Mouse (Mus musculus) CH12.LX (cell line): ENCODE measurements around the gene Foxs1. TPM values are rescaled to one million over a fixed set of nuclear protein-coding genes. Genes with fewer than 3 reads are reported as not detected.

Source experiments
- DNase-seq: peaks from one replicate; pipeline ENCODE4 v3.0.0-alpha.2; 2013; ENCODE audit errors: extremely low read depth
- H3K27ac ChIP-seq: 2 replicates; pipeline ENCODE4 v1.5.1; 2012; ENCODE audit warnings: low read depth, mild to moderate bottlenecking, control low read depth, moderate library complexity; ENCODE audit not compliant: insufficient read depth
- H3K27me3 ChIP-seq: replicated peaks from 2 replicates; pipeline ENCODE3; 2012; ENCODE audit warnings: inconsistent platforms
- H3K36me3 ChIP-seq, 2 experiments: replicated peaks in 1 of 2; 2 replicates each; pipeline versions ENCODE3 to v1.6.1; 2012; ENCODE audit warnings: inconsistent platforms in 1 of 2, low read length in 1 of 2, mild to moderate bottlenecking in 1 of 2, mixed read lengths in 1 of 2, moderate library complexity in 1 of 2; ENCODE audit not compliant: control insufficient read depth in 1 of 2, insufficient read depth in 1 of 2
- H3K4me1 ChIP-seq, 2 experiments: 2 replicates each; pipeline ENCODE4 v1.6.1; 2012; ENCODE audit warnings: inconsistent platforms in 1 of 2, moderate library complexity in 1 of 2; ENCODE audit not compliant: insufficient read depth in 2 of 2, control insufficient read depth in 1 of 2
- H3K4me2 ChIP-seq: 2 replicates; pipeline ENCODE4 v1.6.1; 2012; ENCODE audit warnings: low read depth, mild to moderate bottlenecking, control low read depth; ENCODE audit not compliant: poor library complexity, insufficient read depth, severe bottlenecking
- H3K4me3 ChIP-seq, 3 experiments: fragments of 150-350 bp in 1 of 3; sonication (generic) in 1 of 3; replicated peaks in 1 of 3; 2 replicates each; pipeline versions ENCODE3 to v1.5.1; 2011 to 2012; ENCODE audit warnings: low read depth in 2 of 3, low read length in 2 of 3, mild to moderate bottlenecking in 2 of 3, moderate library complexity in 2 of 3, control low read depth in 1 of 3, improper control_type of control experiment in 1 of 3, inconsistent platforms in 1 of 3, mixed read lengths in 1 of 3; ENCODE audit not compliant: poor library complexity in 1 of 3
- H3K79me2 ChIP-seq: replicated peaks from 2 replicates; pipeline ENCODE4 v1.6.1; 2012; ENCODE audit warnings: mild to moderate bottlenecking, moderate library complexity; ENCODE audit not compliant: control insufficient read depth, poor library complexity, insufficient read depth, severe bottlenecking; ENCODE audit errors: extremely low read depth
- H3K9ac ChIP-seq: 2 replicates; pipeline ENCODE4 v1.6.1; 2012; ENCODE audit warnings: low read depth, mild to moderate bottlenecking, control low read depth, moderate library complexity; ENCODE audit not compliant: insufficient read depth
- H3K9me3 ChIP-seq: replicated peaks from 2 replicates; pipeline ENCODE3; 2012; ENCODE audit warnings: low read length, inconsistent platforms, mixed read lengths
- BHLHE40 ChIP-seq: IDR thresholded peaks from 2 replicates; pipeline ENCODE4 v1.6.1; 2011; ENCODE audit warnings: mild to moderate bottlenecking, low read depth, low read length, improper control_type of control experiment
- CHD1 ChIP-seq: IDR thresholded peaks from 2 replicates; pipeline ENCODE4 v1.6.1; 2012; ENCODE audit warnings: low read depth, low read length, improper control_type of control experiment, inconsistent platforms
- CHD2 ChIP-seq: IDR thresholded peaks from 2 replicates; pipeline ENCODE4 v1.6.1; 2011; ENCODE audit warnings: low read length, improper control_type of control experiment
- CTCF ChIP-seq, 2 experiments: IDR thresholded peaks in 1 of 2; conservative IDR thresholded peaks in 1 of 2; 2 replicates each; pipeline ENCODE4 v1.5.1; 2011 to 2012; ENCODE audit warnings: low read depth in 2 of 2, low read length in 2 of 2, improper control_type of control experiment in 1 of 2, inconsistent platforms in 1 of 2, mild to moderate bottlenecking in 1 of 2, moderate library complexity in 1 of 2
- E2F4 ChIP-seq: IDR thresholded peaks from 2 replicates; pipeline ENCODE4 v1.6.1; 2011; ENCODE audit warnings: low read depth, low read length, improper control_type of control experiment; ENCODE audit not compliant: insufficient replicate concordance
- ELF1 ChIP-seq: IDR thresholded peaks from 2 replicates; pipeline ENCODE4 v1.6.1; 2014; ENCODE audit warnings: low read depth, mild to moderate bottlenecking, inconsistent platforms, low read length, improper control_type of control experiment
- EP300 ChIP-seq: IDR thresholded peaks from 2 replicates; pipeline ENCODE4 v1.6.1; 2011; ENCODE audit warnings: low read length, improper control_type of control experiment
- HCFC1 ChIP-seq: IDR thresholded peaks from 2 replicates; pipeline ENCODE4 v1.6.1; 2012; ENCODE audit warnings: low read depth, mild to moderate bottlenecking, inconsistent platforms, low read length, improper control_type of control experiment
- JUND ChIP-seq: conservative IDR thresholded peaks from 2 replicates; pipeline ENCODE4 v1.6.1; 2011; ENCODE audit warnings: low read depth, low read length, improper control_type of control experiment
- MAX ChIP-seq: IDR thresholded peaks from 2 replicates; pipeline ENCODE4 v1.6.1; 2011; ENCODE audit warnings: low read length, improper control_type of control experiment
- MAZ ChIP-seq: IDR thresholded peaks from 2 replicates; pipeline ENCODE4 v1.6.1; 2012; ENCODE audit warnings: low read depth, mild to moderate bottlenecking, inconsistent platforms, low read length, improper control_type of control experiment, moderate library complexity
- MEF2A ChIP-seq: IDR thresholded peaks from 2 replicates; pipeline ENCODE4 v1.6.1; 2014; ENCODE audit warnings: low read depth, mild to moderate bottlenecking, inconsistent platforms, low read length, improper control_type of control experiment, borderline replicate concordance
- MYC ChIP-seq: IDR thresholded peaks from 2 replicates; pipeline ENCODE4 v1.6.1; 2011; ENCODE audit warnings: low read depth, mild to moderate bottlenecking, improper control_type of control experiment, low read length
- NELFE ChIP-seq: IDR thresholded peaks from 2 replicates; pipeline ENCODE4 v1.6.1; 2011; ENCODE audit warnings: low read depth, low read length, improper control_type of control experiment
- PAX5 ChIP-seq: IDR thresholded peaks from 2 replicates; pipeline ENCODE4 v1.6.1; 2012; ENCODE audit warnings: low read length, inconsistent platforms, mixed read lengths
- POLR2A ChIP-seq: IDR thresholded peaks from 2 replicates; pipeline ENCODE4 v1.6.1; 2011; ENCODE audit warnings: low read depth, mild to moderate bottlenecking, improper control_type of control experiment, low read length
- POLR2AphosphoS2 ChIP-seq: IDR thresholded peaks from 2 replicates; pipeline ENCODE4 v1.6.1; 2011; ENCODE audit warnings: low read depth, low read length, improper control_type of control experiment
- RCOR1 ChIP-seq: conservative IDR thresholded peaks from 2 replicates; pipeline ENCODE4 v1.6.1; 2012; ENCODE audit warnings: low read depth, mild to moderate bottlenecking, inconsistent platforms, low read length, improper control_type of control experiment
- SMC3 ChIP-seq: IDR thresholded peaks from 2 replicates; pipeline ENCODE4 v1.6.1; 2011; ENCODE audit warnings: low read depth, low read length, improper control_type of control experiment
- UBTF ChIP-seq: IDR thresholded peaks from 2 replicates; pipeline ENCODE4 v1.6.1; 2012; ENCODE audit warnings: low read depth, mild to moderate bottlenecking, inconsistent platforms, low read length, improper control_type of control experiment, moderate library complexity
- ZC3H11A ChIP-seq: IDR thresholded peaks from 2 replicates; pipeline ENCODE4 v1.6.1; 2012; ENCODE audit warnings: low read depth, mild to moderate bottlenecking, inconsistent platforms, low read length, improper control_type of control experiment
- ZMIZ1 ChIP-seq: IDR thresholded peaks from 2 replicates; pipeline ENCODE4 v1.6.1; 2012; ENCODE audit warnings: low read depth, mild to moderate bottlenecking, inconsistent platforms, low read length, improper control_type of control experiment
- dilution Hi-C: fragments of 300-500 bp; cut with MboI; formaldehyde crosslinking; loops from 2 replicates; pipeline ENCODE4 v1.14.3; 2020; ENCODE audit warnings: low sequenced_read_pairs; ENCODE audit not compliant: extremely low pct_unique_long_range_greater_than_20kb, extremely low pct_ligation_motif_present
- in situ Hi-C: fragments of 300-500 bp; cut with MboI; formaldehyde crosslinking; loops from 3 replicates; pipeline ENCODE4 v1.14.3; 2019; ENCODE audit warnings: low sequenced_read_pairs, low pct_ligation_motif_present, low pct_unique_long_range_greater_than_20kb, mixed read lengths
- polyA plus RNA-seq: library from polyadenylated mRNA; unstranded; fragments of >175 nt; gene quantifications from 2 replicates; pipeline ENCODE4 v1.2.1, GENCODE M21; 2012; ENCODE audit warnings: low read depth; ENCODE audit not compliant: insufficient read length
- total RNA-seq, 2 experiments: library from RNA; depleted of rRNA; stranded (reverse); fragments of 300-350 nt in 1 of 2; fragments of >200 nt in 1 of 2; gene quantifications; 2 replicates each; pipeline ENCODE4 v1.2.3; 2012 to 2014

Foxs1 gene
- total and polyA plus RNA-seq, 3 experiments, result 6.1 to 9.5 (median 9.1) TPM

- Histone ChIP-seq H3K4me2 (no peak overlapping the region), H3K36me3 (no peaks in the 10 kb centered on the region), H3K27me3 (no peaks in the 10 kb centered on the region), H3K9ac (no peak overlapping the region), H3K4me3 (no peak overlapping the region), H3K27ac (no peak overlapping the region), H3K4me1 (peaks cover 14 to 72% of the 10 kb centered on the region in 2 experiments), H3K79me2 (no peaks in the 10 kb centered on the region), H3K9me3 (peaks cover 3% of the 10 kb centered on the region)
- dilution Hi-C loops, result no loop called here
- in situ Hi-C loops, result loop anchor here (25.0 kb wide), 1 partner anchor 663 kb away; no protein-coding TSS in a partner anchor
- TF ChIP-seq JUND (no peak), MAZ (no peak), CHD2 (no peak), BHLHE40 (no peak), E2F4 (no peak), POLR2A (no peak), MYC (no peak), CHD1 (no peak), CTCF (conservative IDR thresholded peaks at IDR 0.05 in 1 of 2, IDR thresholded peaks at IDR 0.05 in 1 of 2; ENCODE audit: low read depth in 2 of 2, low read length in 2 of 2) (no peak), HCFC1 (no peak), ELF1 (no peak), UBTF (no peak), MAX (no peak), ZC3H11A (no peak), RCOR1 (no peak), NELFE (no peak), POLR2AphosphoS2 (no peak), SMC3 (no peak), MEF2A (no peak), PAX5 (no peak)
- DNase-seq, result no peak
Observed at GRCm38 (mm10) chr2:152924128-152924527, 8.9 kb downstream of the Foxs1 start.

DNA sequence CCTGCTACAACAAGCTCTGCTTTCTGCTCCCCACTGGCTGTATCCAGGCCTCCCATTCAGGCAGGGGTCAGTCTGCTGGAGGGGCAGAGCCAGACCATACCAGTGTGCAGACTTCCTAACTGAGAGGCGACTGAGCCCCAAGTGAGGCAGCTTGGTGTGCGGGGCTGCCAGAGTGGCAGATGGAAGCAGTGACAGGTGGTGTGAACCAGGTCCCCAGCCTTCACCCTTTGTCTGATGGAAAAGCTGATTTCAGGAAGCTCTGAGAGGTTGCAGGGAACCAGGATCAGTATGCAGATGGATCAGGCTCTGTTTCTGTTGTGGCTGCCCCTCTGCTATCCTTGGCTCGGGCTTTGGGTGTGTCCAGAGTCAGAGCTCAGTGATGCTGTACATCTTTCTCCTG is 9.4 kb downstream of the Foxs1 start:
- TF ChIP-seq POLR2AphosphoS2, result no peak
- no peak for TF ChIP-seq EP300
- TF ChIP-seq ZMIZ1, result no peak
- TF ChIP-seq, all 38 proteins: peak for 0
- H3K27me3 ChIP-seq, result no peaks in the 10 kb centered on the region
- H3K36me3 ChIP-seq, result no peaks in the 10 kb centered on the region
- no peak overlapping the region for H3K9ac ChIP-seq
- H3K4me1 ChIP-seq, result peaks cover 10 to 73% of the 10 kb centered on the region in 2 experiments
- in situ Hi-C loops (loop anchor here (25.0 kb wide), 1 partner anchor 664 kb away; no protein-coding TSS in a partner anchor), dilution Hi-C loops (no loop called here)
- DNase-seq, result no peak
- H3K27ac ChIP-seq, result no peak overlapping the region
- H3K4me3 ChIP-seq, result no peak overlapping the region
- no peaks in the 10 kb centered on the region for H3K79me2 ChIP-seq
- no peak overlapping the region for H3K4me2 ChIP-seq
- peaks cover 3% of the 10 kb centered on the region for H3K9me3 ChIP-seq
